Mouse (Mus musculus) kidney, embryonic 14.5 days (tissue): ENCODE measurements at regions not wholly inside any gene's neighbourhood (a gene's known extent, or its start where the extent isn't known, plus 50 kb on each side); places are given as distances from the start of the nearest gene placed in this dataset.

Experiments used
- ATAC-seq: fragments of 200-750 bp; cut with Nextera tagmentation; 2 replicates; pipeline ENCODE4 v1.8.0; 2017; ENCODE audit warnings: moderate number of reproducible peaks, mild to moderate bottlenecking, moderate TSS enrichment, moderate library complexity; ENCODE audit not compliant: low FRiP score, low TSS enrichment
- H3K27ac ChIP-seq: fragments of 300-500 bp; sonication (generic); 2 replicates; pipeline ENCODE4 v1.5.1; 2014; ENCODE audit warnings: low read depth, mild to moderate bottlenecking, low read length, moderate library complexity, mixed read lengths
- H3K27me3 ChIP-seq: fragments of 300-500 bp; sonication (generic); 2 replicates; pipeline ENCODE4 v1.6.1; 2014; ENCODE audit warnings: mild to moderate bottlenecking, low read length; ENCODE audit not compliant: control insufficient read depth, insufficient read depth
- H3K36me3 ChIP-seq: fragments of 300-500 bp; sonication (generic); 2 replicates; pipeline ENCODE4 v1.6.1; 2014; ENCODE audit warnings: low read length, mixed read lengths; ENCODE audit not compliant: control insufficient read depth, insufficient read depth
- H3K4me1 ChIP-seq: fragments of 300-500 bp; sonication (generic); 2 replicates; pipeline ENCODE4 v1.6.1; 2014; ENCODE audit warnings: low read length, mixed read lengths; ENCODE audit not compliant: control insufficient read depth, insufficient read depth
- H3K4me2 ChIP-seq: fragments of 300-500 bp; sonication (generic); replicated peaks from 2 replicates; pipeline ENCODE4 v1.6.1; 2014; ENCODE audit warnings: low read depth, mild to moderate bottlenecking, low read length
- H3K4me3 ChIP-seq: fragments of 300-500 bp; sonication (generic); 2 replicates; pipeline ENCODE4 v1.5.1; 2014; ENCODE audit warnings: mild to moderate bottlenecking, low read length
- H3K9ac ChIP-seq: fragments of 300-500 bp; sonication (generic); 2 replicates; pipeline ENCODE4 v1.6.1; 2014; ENCODE audit warnings: low read depth, mild to moderate bottlenecking, low read length, moderate library complexity
- H3K9me3 ChIP-seq: fragments of 300-500 bp; sonication (generic); 2 replicates; pipeline ENCODE4 v1.6.1; 2016; ENCODE audit warnings: low read length; ENCODE audit not compliant: control insufficient read depth
- WGBS: fragments of 180-500 bp; shearing (Covaris S2); extraction: QIAGEN DNeasy Blood & Tissue Kit; methylation state at CpG from one replicate; pipeline ENCODE4 v1.1.7; 2014; 5-methylcytosine and 5-hydroxymethylcytosine counted together

GRCm38 (mm10) chr10:44776175-44776574 is 247.9 kb upstream of the Prdm1 start:
- H3K9me3 ChIP-seq = no peaks in the 10 kb centered on the region
- H3K4me1 ChIP-seq = no peaks in the 10 kb centered on the region
- H3K9ac ChIP-seq = no peak overlapping the region
- no peak overlapping the region for H3K27ac ChIP-seq
- H3K36me3 ChIP-seq = no peaks in the 10 kb centered on the region
- ATAC-seq = no peak
- WGBS = 72% methylated on average over 2 of the region's 2 CpGs
- H3K4me3 ChIP-seq = no peak overlapping the region
- H3K27me3 ChIP-seq = no peaks in the 10 kb centered on the region
- H3K4me2 ChIP-seq = no peak overlapping the region

- Histone ChIP-seq H3K27ac (no peak overlapping the region), H3K4me1 (no peaks in the 10 kb centered on the region), H3K9ac (no peak overlapping the region), H3K4me2 (no peak overlapping the region), H3K27me3 (no peaks in the 10 kb centered on the region), H3K36me3 (no peaks in the 10 kb centered on the region), H3K9me3 (no peaks in the 10 kb centered on the region), H3K4me3 (no peak overlapping the region)
- WGBS = 37% methylated on average over 3 of the region's 3 CpGs
- no peak for ATAC-seq
Measured at GRCm38 (mm10) chr10:44765527-44765926, 237.2 kb upstream of the Prdm1 start.

GRCm38 (mm10) chr10:44763102-44763501 is 234.8 kb upstream of the Prdm1 start:
- peak; percentile 49; the same call in 1 of the 2 replicates for ATAC-seq
- Histone ChIP-seq H3K9ac (no peak overlapping the region), H3K4me2 (no peak overlapping the region), H3K27ac (no peak overlapping the region), H3K36me3 (no peaks in the 10 kb centered on the region), H3K9me3 (no peaks in the 10 kb centered on the region), H3K27me3 (no peaks in the 10 kb centered on the region), H3K4me3 (no peak overlapping the region), H3K4me1 (no peaks in the 10 kb centered on the region)
- 5% methylated on average over 3 of the region's 3 CpGs for WGBS

- no peak for ATAC-seq
- Histone ChIP-seq H3K27ac (no peak overlapping the region), H3K27me3 (no peaks in the 10 kb centered on the region), H3K9ac (no peak overlapping the region), H3K4me3 (no peak overlapping the region), H3K9me3 (no peaks in the 10 kb centered on the region), H3K4me1 (no peaks in the 10 kb centered on the region), H3K36me3 (no peaks in the 10 kb centered on the region), H3K4me2 (no peak overlapping the region)
- WGBS = 81% methylated on average over 4 of the region's 4 CpGs
Measured at GRCm38 (mm10) chr10:44762068-44762467, 233.8 kb upstream of the Prdm1 start.

DNA sequence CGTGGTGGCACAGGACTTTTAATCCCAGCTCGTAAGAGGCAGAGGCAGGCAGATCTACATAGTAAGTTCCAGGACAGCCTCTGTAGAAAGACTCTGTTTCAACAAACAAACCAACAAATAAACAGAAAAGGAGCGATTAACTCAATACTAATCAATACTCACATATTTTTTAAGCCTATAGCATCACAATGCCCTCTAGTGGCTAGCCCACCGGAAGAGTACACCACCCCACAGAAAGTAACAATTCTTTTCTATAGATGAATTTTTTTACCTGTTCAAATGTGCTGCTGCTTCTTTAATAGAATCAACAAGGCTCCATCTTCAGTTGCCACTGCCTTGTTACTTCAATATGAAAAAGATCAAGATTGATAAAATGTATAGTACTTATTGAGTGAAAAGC is 233.0 kb upstream of the Prdm1 start:
- Histone ChIP-seq H3K4me3 (no peak overlapping the region), H3K36me3 (no peaks in the 10 kb centered on the region), H3K4me2 (no peak overlapping the region), H3K27me3 (no peaks in the 10 kb centered on the region), H3K9me3 (no peaks in the 10 kb centered on the region), H3K9ac (no peak overlapping the region), H3K4me1 (no peaks in the 10 kb centered on the region), H3K27ac (no peak overlapping the region)
- ATAC-seq = no peak
- 78% methylated on average over 4 of the region's 4 CpGs for WGBS

DNA sequence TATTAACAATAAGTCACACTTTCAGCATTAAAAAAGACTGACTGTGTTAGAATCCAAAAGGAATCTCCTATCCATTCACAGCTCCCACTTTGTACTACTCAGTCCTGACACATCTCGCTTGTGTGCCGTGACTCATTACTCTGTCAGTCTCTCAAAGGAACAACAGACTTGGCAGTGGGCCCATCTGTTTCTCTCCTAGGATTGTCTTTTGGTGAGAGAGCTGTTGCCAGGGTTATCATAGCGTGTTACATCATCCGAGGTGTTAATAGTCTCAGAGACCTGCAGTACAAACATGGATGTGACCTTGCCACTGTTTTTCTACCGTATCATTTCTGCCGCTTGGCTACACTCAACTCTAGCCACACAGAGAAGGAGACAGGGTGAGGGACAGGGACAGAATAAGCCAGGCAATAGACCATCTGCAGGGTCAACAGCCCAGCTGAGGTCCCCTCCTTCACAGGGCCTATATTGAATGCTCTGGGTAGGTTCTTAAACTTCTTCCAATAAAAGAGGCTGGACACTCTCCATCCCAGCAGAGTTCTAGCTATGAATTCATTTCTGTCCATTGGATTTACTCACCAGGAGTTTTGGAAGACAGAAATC is 227.2 kb upstream of the Prdm1 start:
- Histone ChIP-seq H3K27ac (no peak overlapping the region), H3K9me3 (no peaks in the 10 kb centered on the region), H3K4me1 (no peaks in the 10 kb centered on the region), H3K4me3 (no peak overlapping the region), H3K9ac (no peak overlapping the region), H3K36me3 (no peaks in the 10 kb centered on the region), H3K27me3 (no peaks in the 10 kb centered on the region), H3K4me2 (no peak overlapping the region)
- no peak for ATAC-seq
- 42% methylated on average over 6 of the region's 6 CpGs for WGBS

- Histone ChIP-seq H3K9ac (no peak overlapping the region), H3K9me3 (no peaks in the 10 kb centered on the region), H3K27me3 (no peaks in the 10 kb centered on the region), H3K4me1 (no peaks in the 10 kb centered on the region), H3K4me2 (no peak overlapping the region), H3K27ac (no peak overlapping the region), H3K4me3 (no peak overlapping the region), H3K36me3 (no peaks in the 10 kb centered on the region)
- 72% methylated on average over 4 of the region's 4 CpGs for WGBS
- no peak for ATAC-seq
Measured at GRCm38 (mm10) chr10:44754930-44755329, 226.6 kb upstream of the Prdm1 start.

DNA sequence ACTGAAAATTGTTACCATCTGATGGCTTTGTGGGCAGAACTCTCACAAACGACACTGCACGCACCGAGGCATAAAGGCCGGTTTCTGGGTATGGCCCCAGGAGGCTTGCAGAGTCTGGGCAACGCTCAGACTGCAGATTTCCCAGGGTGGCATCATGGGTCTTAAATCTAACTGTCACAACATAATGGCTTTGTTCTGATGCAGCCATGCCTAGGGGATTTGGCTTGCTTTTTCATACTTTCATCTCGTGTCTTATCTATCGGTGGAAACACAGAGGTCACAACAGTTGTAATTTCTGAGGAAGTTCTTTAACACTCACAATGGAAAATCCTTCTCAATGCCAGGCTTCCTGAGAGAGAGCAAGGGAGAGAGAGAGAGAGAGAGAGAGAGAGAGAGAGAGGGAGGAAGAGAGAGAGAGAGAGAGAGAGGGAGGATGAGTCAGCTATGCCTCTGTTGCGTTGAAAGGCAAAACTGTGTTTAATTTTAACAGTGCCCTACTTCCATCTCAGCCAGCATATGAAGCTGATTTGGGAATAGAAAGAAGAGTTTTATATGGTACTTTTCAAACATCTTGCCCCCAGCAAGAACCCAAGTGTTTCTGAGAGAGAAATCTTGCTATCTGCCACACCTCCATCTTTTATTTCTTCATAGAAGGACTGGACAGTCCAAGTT is 224.6 kb upstream of the Prdm1 start:
- no peaks in the 10 kb centered on the region for H3K4me1 ChIP-seq

GRCm38 (mm10) chr10:44751061-44751460 is 222.8 kb upstream of the Prdm1 start:
- Histone ChIP-seq H3K9ac (no peak overlapping the region), H3K9me3 (no peaks in the 10 kb centered on the region), H3K4me1 (no peaks in the 10 kb centered on the region), H3K27me3 (no peaks in the 10 kb centered on the region), H3K27ac (no peak overlapping the region), H3K4me2 (no peak overlapping the region), H3K4me3 (no peak overlapping the region), H3K36me3 (no peaks in the 10 kb centered on the region)
- peak; percentile 35; the same call in 1 of the 2 replicates for ATAC-seq
- 73% methylated on average over 6 of the region's 6 CpGs for WGBS

More for the DNA sequence above, 224.6 kb upstream of the Prdm1 start:
- Histone ChIP-seq H3K27ac (no peak overlapping the region), H3K4me3 (no peak overlapping the region), H3K27me3 (no peaks in the 10 kb centered on the region), H3K9me3 (no peaks in the 10 kb centered on the region), H3K4me2 (no peak overlapping the region), H3K9ac (no peak overlapping the region), H3K36me3 (no peaks in the 10 kb centered on the region)
- 55% methylated on average over 8 of the region's 8 CpGs for WGBS
- ATAC-seq = no peak
